Mouse (Mus musculus) neural tube, embryonic 11.5 days (tissue): ENCODE measurements at regions not wholly inside any gene's neighbourhood (a gene's known extent, or its start where the extent isn't known, plus 50 kb on each side); places are given as distances from the start of the nearest gene placed in this dataset.

Experiments
- ATAC-seq: fragments of 200-750 bp; cut with Nextera tagmentation; 2 replicates; pipeline ENCODE4 v1.8.0; 2017; ENCODE audit warnings: moderate number of reproducible peaks, mild to moderate bottlenecking, moderate TSS enrichment, moderate library complexity; ENCODE audit not compliant: insufficient read depth, low FRiP score, low TSS enrichment
- DNase-seq: peaks from one replicate; pipeline ENCODE4 v3.0.0-alpha.2; 2015; ENCODE audit warnings: low spot score
- H3K27ac ChIP-seq: fragments of 300-500 bp; sonication (generic); 2 replicates; pipeline ENCODE4 v1.5.1; 2014; ENCODE audit warnings: low read depth, mild to moderate bottlenecking, low read length
- H3K27me3 ChIP-seq: fragments of 300-500 bp; sonication (generic); 2 replicates; pipeline ENCODE4 v1.6.1; 2014; ENCODE audit warnings: mild to moderate bottlenecking, low read length, mixed read lengths; ENCODE audit not compliant: control insufficient read depth, insufficient read depth
- H3K36me3 ChIP-seq: fragments of 300-500 bp; sonication (generic); 2 replicates; pipeline ENCODE4 v1.6.1; 2014; ENCODE audit warnings: mild to moderate bottlenecking, low read length, moderate library complexity, mixed read lengths; ENCODE audit not compliant: control insufficient read depth, insufficient read depth
- H3K4me1 ChIP-seq: fragments of 300-500 bp; sonication (generic); 2 replicates; pipeline ENCODE4 v1.6.1; 2014; ENCODE audit warnings: low read length, mixed read lengths; ENCODE audit not compliant: control insufficient read depth, insufficient read depth
- H3K4me2 ChIP-seq: fragments of 300-500 bp; sonication (generic); 2 replicates; pipeline ENCODE4 v1.6.1; 2014; ENCODE audit warnings: low read depth, mild to moderate bottlenecking, moderate library complexity
- H3K4me3 ChIP-seq: fragments of 300-500 bp; sonication (generic); 2 replicates; pipeline ENCODE4 v1.5.1; 2014; ENCODE audit warnings: low read depth, low read length
- H3K9ac ChIP-seq: fragments of 300-500 bp; sonication (generic); 2 replicates; pipeline ENCODE4 v1.6.1; 2014; ENCODE audit warnings: mild to moderate bottlenecking, low read length
- H3K9me3 ChIP-seq: fragments of 300-500 bp; sonication (generic); 2 replicates; pipeline ENCODE4 v1.6.1; 2016; ENCODE audit warnings: low read length; ENCODE audit not compliant: control insufficient read depth
- WGBS: fragments of 180-500 bp; shearing (Covaris S2); extraction: QIAGEN DNeasy Blood & Tissue Kit; methylation state at CpG from one replicate; pipeline ENCODE4 v1.1.7; 2014; 5-methylcytosine and 5-hydroxymethylcytosine counted together

- 44% methylated on average over 14 of the region's 14 CpGs for WGBS
- no peak overlapping the region for H3K9ac ChIP-seq
- H3K9me3 ChIP-seq = no peaks in the 10 kb centered on the region
- ATAC-seq = no peak
- H3K27ac ChIP-seq = no peak overlapping the region
- DNase-seq = no peak
- H3K4me1 ChIP-seq = peaks cover 4% of the 10 kb centered on the region
- H3K4me3 ChIP-seq = no peak overlapping the region
- no peaks in the 10 kb centered on the region for H3K27me3 ChIP-seq
- H3K4me2 ChIP-seq = no peak overlapping the region
- H3K36me3 ChIP-seq = no peaks in the 10 kb centered on the region
These were observed 257.9 kb upstream of the Daam1 start for GRCm38 (mm10) chr12:71572833-71573446.

GRCm38 (mm10) chr12:71573456-71573855 lies 257.4 kb upstream of the Daam1 start:
- H3K9ac ChIP-seq = no peak overlapping the region
- ATAC-seq (no peak), DNase-seq (no peak)
- H3K27me3 ChIP-seq = no peaks in the 10 kb centered on the region
- H3K4me3 ChIP-seq = no peak overlapping the region
- H3K36me3 ChIP-seq = no peaks in the 10 kb centered on the region
- 79% methylated on average over 8 of the region's 8 CpGs for WGBS
- no peak overlapping the region for H3K27ac ChIP-seq
- H3K4me1 ChIP-seq = peaks cover 4% of the 10 kb centered on the region
- no peaks in the 10 kb centered on the region for H3K9me3 ChIP-seq
- H3K4me2 ChIP-seq = no peak overlapping the region

GRCm38 (mm10) chr12:71574685-71575084 lies 256.2 kb upstream of the Daam1 start:
- H3K4me2 ChIP-seq = no peak overlapping the region
- H3K4me3 ChIP-seq = no peak overlapping the region
- DNase-seq (no peak), ATAC-seq (no peak)
- H3K27ac ChIP-seq = no peak overlapping the region
- WGBS = 89% methylated on average over 10 of the region's 10 CpGs
- H3K4me1 ChIP-seq = peaks cover 7% of the 10 kb centered on the region; the same call in 1 of the 2 replicates
- H3K9me3 ChIP-seq = no peaks in the 10 kb centered on the region
- no peak overlapping the region for H3K9ac ChIP-seq
- no peaks in the 10 kb centered on the region for H3K36me3 ChIP-seq
- H3K27me3 ChIP-seq = no peaks in the 10 kb centered on the region

- WGBS = 10% methylated on average over 9 of the region's 9 CpGs
- Histone ChIP-seq H3K4me2 (peak overlapping the region; percentile 33), H3K27me3 (no peaks in the 10 kb centered on the region), H3K9me3 (no peaks in the 10 kb centered on the region), H3K27ac (no peak overlapping the region), H3K4me1 (peaks cover 6% of the 10 kb centered on the region; the same call in 1 of the 2 replicates), H3K9ac (no peak overlapping the region), H3K4me3 (no peak overlapping the region), H3K36me3 (no peaks in the 10 kb centered on the region)
- peak; percentile 53; the same call in 1 of the 2 replicates for ATAC-seq
- peak; percentile 49 for DNase-seq
These were observed 253.5 kb upstream of the Daam1 start for GRCm38 (mm10) chr12:71577349-71577748.

- Histone ChIP-seq H3K4me2 (no peak overlapping the region), H3K27ac (no peak overlapping the region), H3K36me3 (no peaks in the 10 kb centered on the region), H3K27me3 (no peaks in the 10 kb centered on the region), H3K9me3 (no peaks in the 10 kb centered on the region), H3K4me1 (peaks cover 3% of the 10 kb centered on the region; the same call in 1 of the 2 replicates), H3K9ac (no peak overlapping the region), H3K4me3 (no peak overlapping the region)
- no peak for ATAC-seq
- DNase-seq = no peak
- WGBS = 76% methylated on average over 9 of the region's 9 CpGs
These were observed 252.9 kb upstream of the Daam1 start for GRCm38 (mm10) chr12:71578006-71578405.

GRCm38 (mm10) chr12:71578912-71579311 lies 252.0 kb upstream of the Daam1 start:
- Histone ChIP-seq H3K4me3 (no peak overlapping the region), H3K9ac (no peak overlapping the region), H3K9me3 (no peaks in the 10 kb centered on the region), H3K36me3 (no peaks in the 10 kb centered on the region), H3K4me1 (peaks cover 3% of the 10 kb centered on the region; the same call in 1 of the 2 replicates), H3K27ac (no peak overlapping the region), H3K27me3 (no peaks in the 10 kb centered on the region), H3K4me2 (no peak overlapping the region)
- peak; percentile 49 for DNase-seq
- peak; percentile 69; the same call in 1 of the 2 replicates for ATAC-seq
- 45% methylated on average over 11 of the region's 11 CpGs for WGBS

- DNase-seq = no peak
- no peak overlapping the region for H3K27ac ChIP-seq
- H3K9ac ChIP-seq = no peak overlapping the region
- H3K4me1 ChIP-seq = peaks cover 3% of the 10 kb centered on the region; the same call in 1 of the 2 replicates
- H3K36me3 ChIP-seq = no peaks in the 10 kb centered on the region
- H3K27me3 ChIP-seq = no peaks in the 10 kb centered on the region
- H3K9me3 ChIP-seq = no peaks in the 10 kb centered on the region
- H3K4me2 ChIP-seq = no peak overlapping the region
- no peak overlapping the region for H3K4me3 ChIP-seq
- ATAC-seq = no peak
- WGBS = 84% methylated on average over 12 of the region's 12 CpGs
These were observed 250.2 kb upstream of the Daam1 start for GRCm38 (mm10) chr12:71580532-71581290.

- Histone ChIP-seq H3K4me1 (no peaks in the 10 kb centered on the region), H3K4me3 (no peak overlapping the region), H3K4me2 (no peak overlapping the region), H3K9ac (no peak overlapping the region), H3K9me3 (no peaks in the 10 kb centered on the region), H3K27ac (no peak overlapping the region), H3K27me3 (no peaks in the 10 kb centered on the region), H3K36me3 (no peaks in the 10 kb centered on the region)
- DNase-seq (no peak), ATAC-seq (no peak)
- WGBS = 72% methylated on average over 8 of the region's 8 CpGs
These were observed 246.3 kb upstream of the Daam1 start for GRCm38 (mm10) chr12:71584618-71585017.

- Histone ChIP-seq H3K36me3 (no peaks in the 10 kb centered on the region), H3K27me3 (no peaks in the 10 kb centered on the region), H3K9ac (no peak overlapping the region), H3K4me3 (no peak overlapping the region), H3K4me1 (no peaks in the 10 kb centered on the region), H3K4me2 (no peak overlapping the region), H3K9me3 (no peaks in the 10 kb centered on the region), H3K27ac (no peak overlapping the region)
- DNase-seq (no peak), ATAC-seq (no peak)
- 84% methylated on average over 9 of the region's 9 CpGs for WGBS
These were observed 232.2 kb upstream of the Daam1 start for GRCm38 (mm10) chr12:71598641-71599040.
